28 mouse cellular contexts compared by ENCODE assay signal in the genomic region with DNA sequence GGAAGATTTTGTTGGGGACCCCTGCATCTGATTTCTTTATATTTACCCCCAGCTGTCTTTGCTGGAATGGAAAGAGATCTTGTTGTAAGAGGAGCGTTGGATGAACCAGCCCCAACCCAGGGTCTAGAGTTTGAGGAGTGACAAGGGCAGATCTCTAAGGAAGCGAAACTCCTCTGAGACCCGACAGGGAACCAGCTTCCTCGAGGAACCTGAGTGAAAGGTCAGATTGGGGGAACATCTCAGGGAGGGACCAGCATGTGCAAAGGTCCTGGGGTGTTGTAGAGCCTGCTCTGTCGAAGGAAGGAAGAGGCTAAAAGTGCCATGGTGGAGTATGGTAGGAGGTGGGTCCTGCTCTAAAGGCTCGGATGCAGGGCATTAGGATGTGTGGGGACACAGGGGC. TPM values are rescaled to one million over a fixed set of nuclear protein-coding genes. Genes with fewer than 3 reads are reported as not detected.
A peak's percentile ranks its signal among the peaks of the same experiment; 100 is the strongest.
DNase-seq lines count a peak whose midpoint lies in the region; ATAC-seq and TF ChIP-seq lines count a peak whose summit lies in the region.
"Had no signal": no experiment of that assay in that cellular context is flagged by ENCODE, and none has a peak within 500 bp of the region (broad histone marks: within the 10 kb centered on the region; RNA-seq: fewer than 3 reads in every experiment).

No protein-coding gene starts in this region.

- H3K9ac ChIP-seq in forebrain, postnatal 0 days: no peak overlapping the region
- no peak overlapping the region for H3K9ac ChIP-seq in midbrain, embryonic 15.5 days
- H3K9ac ChIP-seq in neural tube, embryonic 15.5 days (replicated peaks): no peak overlapping the region
- H3K9ac ChIP-seq: embryonic facial prominence, embryonic 13.5 days; heart, embryonic 12.5 days; hindbrain, embryonic 15.5 days; limb, embryonic 13.5 days; lung, embryonic 15.5 days had no signal

- H3K36me3 ChIP-seq in forebrain, embryonic 10.5 days (replicated peaks): no peaks in the 10 kb centered on the region
- H3K36me3 ChIP-seq in forebrain, postnatal 0 days (ENCODE audit: insufficient read depth): no peaks in the 10 kb centered on the region
- H3K36me3 ChIP-seq in limb, embryonic 10.5 days: no peaks in the 10 kb centered on the region
- H3K36me3 ChIP-seq in midbrain, embryonic 15.5 days (replicated peaks): no peaks in the 10 kb centered on the region
- H3K36me3 ChIP-seq in neural tube, embryonic 15.5 days: no peaks in the 10 kb centered on the region
- H3K36me3 ChIP-seq: embryonic facial prominence, embryonic 13.5 days; heart, embryonic 12.5 days; hindbrain, embryonic 15.5 days; limb, embryonic 13.5 days; lung, embryonic 15.5 days had no signal

- no peak overlapping the region for H3K4me3 ChIP-seq in forebrain, embryonic 10.5 days
- H3K4me3 ChIP-seq in forebrain, postnatal 0 days (ENCODE audit: low read depth, low read length): no peak overlapping the region
- H3K4me3 ChIP-seq in limb, embryonic 10.5 days: no peak overlapping the region
- H3K4me3 ChIP-seq in midbrain, embryonic 15.5 days: no peak overlapping the region
- H3K4me3 ChIP-seq in neural tube, embryonic 15.5 days (replicated peaks): no peak overlapping the region
- H3K4me3 ChIP-seq: embryonic facial prominence, embryonic 13.5 days; heart, embryonic 12.5 days; hindbrain, embryonic 15.5 days; limb, embryonic 13.5 days; lung, embryonic 15.5 days had no signal

- peaks cover 60% of the 10 kb centered on the region for H3K4me1 ChIP-seq in forebrain, embryonic 10.5 days
- H3K4me1 ChIP-seq in forebrain, postnatal 0 days (ENCODE audit: insufficient read depth): no peaks in the 10 kb centered on the region
- H3K4me1 ChIP-seq in limb, embryonic 10.5 days: peaks cover 79% of the 10 kb centered on the region
- H3K4me1 ChIP-seq in midbrain, embryonic 15.5 days: peaks cover 7% of the 10 kb centered on the region; the same call in 1 of the 2 replicates
- H3K4me1 ChIP-seq in neural tube, embryonic 15.5 days: peaks cover 20% of the 10 kb centered on the region; the same call in 1 of the 2 replicates

- 84% methylated on average over 6 of the region's 6 CpGs for WGBS in forebrain, embryonic 10.5 days
- WGBS in forebrain, postnatal 0 days: 84% methylated on average over 6 of the region's 6 CpGs
- WGBS in limb, embryonic 10.5 days: 76% methylated on average over 6 of the region's 6 CpGs
- WGBS in midbrain, embryonic 15.5 days: 83% methylated on average over 6 of the region's 6 CpGs
- 85% methylated on average over 6 of the region's 6 CpGs for WGBS in neural tube, embryonic 15.5 days

- H3K9me3 ChIP-seq in forebrain, embryonic 10.5 days: peaks cover 3% of the 10 kb centered on the region
- no peaks in the 10 kb centered on the region for H3K9me3 ChIP-seq in forebrain, postnatal 0 days (ENCODE audit: low read length)
- no peaks in the 10 kb centered on the region for H3K9me3 ChIP-seq in limb, embryonic 10.5 days (replicated peaks)
- no peaks in the 10 kb centered on the region for H3K9me3 ChIP-seq in midbrain, embryonic 15.5 days
- no peaks in the 10 kb centered on the region for H3K9me3 ChIP-seq in neural tube, embryonic 15.5 days (replicated peaks)
- H3K9me3 ChIP-seq: embryonic facial prominence, embryonic 13.5 days; hindbrain, embryonic 15.5 days; lung, embryonic 15.5 days had no signal

- H3K27me3 ChIP-seq in forebrain, embryonic 10.5 days (ENCODE audit: poor library complexity, severe bottlenecking): peaks cover 31% of the 10 kb centered on the region
- peaks cover 6% of the 10 kb centered on the region; the same call in 1 of the 2 replicates for H3K27me3 ChIP-seq in forebrain, postnatal 0 days (ENCODE audit: insufficient read depth, low read length)
- no peaks in the 10 kb centered on the region for H3K27me3 ChIP-seq in limb, embryonic 10.5 days (ENCODE audit: low read depth, poor library complexity, severe bottlenecking)
- no peaks in the 10 kb centered on the region for H3K27me3 ChIP-seq in midbrain, embryonic 15.5 days (replicated peaks)
- H3K27me3 ChIP-seq in neural tube, embryonic 15.5 days (replicated peaks): peaks cover 10% of the 10 kb centered on the region; the same call in 1 of the 2 replicates
- H3K27me3 ChIP-seq: embryonic facial prominence, embryonic 13.5 days; limb, embryonic 13.5 days had no signal

- no peak for TF ChIP-seq CTCF in forebrain, postnatal 0 days (IDR thresholded peaks at IDR 0.05; ENCODE audit: low read depth)

- 0 out of 2 replicates have a peak overlapping the region, but pooled peaks have one; percentile 44 for H3K27ac ChIP-seq in forebrain, embryonic 10.5 days
- H3K27ac ChIP-seq in forebrain, postnatal 0 days (ENCODE audit: low read depth, low read length): no peak overlapping the region
- peak overlapping the region; percentile 76 for H3K27ac ChIP-seq in limb, embryonic 10.5 days
- H3K27ac ChIP-seq in midbrain, embryonic 15.5 days: no peak overlapping the region
- no peak overlapping the region for H3K27ac ChIP-seq in neural tube, embryonic 15.5 days (replicated peaks)
- H3K27ac ChIP-seq: embryonic facial prominence, embryonic 13.5 days; hindbrain, embryonic 15.5 days; kidney, postnatal 0 days; limb, embryonic 13.5 days; lung, embryonic 15.5 days had no signal

- H3K4me2 ChIP-seq in forebrain, postnatal 0 days (ENCODE audit: low read depth): no peak overlapping the region
- no peak overlapping the region for H3K4me2 ChIP-seq in midbrain, embryonic 15.5 days
- H3K4me2 ChIP-seq in neural tube, embryonic 15.5 days: no peak overlapping the region
- H3K4me2 ChIP-seq: embryonic facial prominence, embryonic 13.5 days; heart, embryonic 12.5 days; hindbrain, embryonic 15.5 days; limb, embryonic 13.5 days; liver, embryonic 11.5 days; lung, embryonic 15.5 days had no signal

- no peak for ATAC-seq in forebrain, postnatal 0 days
- no peak for ATAC-seq in midbrain, embryonic 15.5 days (replicated peaks)
- ATAC-seq in neural tube, embryonic 15.5 days (ENCODE audit: low FRiP score): no peak
- ATAC-seq: activated CD4-positive, CD25-positive, alpha-beta regulatory T cell, adult 4 months; forebrain, embryonic 16.5 days; inflammation-experienced regulatory T-cells, adult 6 months had no signal

- DNase-seq in forebrain, embryonic 10.5 days (ENCODE audit: extremely low spot score, low spot score): no peak
- DNase-seq in forebrain, postnatal 0 days: no peak
- DNase-seq in lung, postnatal 36 days: peak; percentile 32
- no peak for DNase-seq in lung, postnatal 25 days (ENCODE audit: low spot score)
- no peak for DNase-seq in limb, embryonic 10.5 days (ENCODE audit: low spot score)
- no peak for DNase-seq in cerebellum, adult 11-12 months
- DNase-seq: adrenal gland, adult 2 months; cerebellum, adult 9-10 months; cerebellum, postnatal 36 days; gastrocnemius, postnatal 14 days; heart, adult 11 months; heart, postnatal 4 days; lung, postnatal 4 days; midbrain, embryonic 14.5 days; right cerebral cortex, adult 18-20 months had no signal

RNA-seq across cellular contexts. Expression of a gene that starts 39.6 kb away (rescaled TPM):
- 71.1 and 73.6 TPM in 2 replicates for polyA plus RNA-seq in forebrain, embryonic 10.5 days (2016; fragmentation: Nextera tagmentation; extraction: Ambion mirVana)
- total RNA-seq in forebrain, postnatal 0 days (2014; rRNA removed): 65.6 and 95.6 TPM in 2 replicates
- polyA plus RNA-seq in forebrain, postnatal 0 days (2015; fragmentation: Nextera tagmentation; extraction: Ambion mirVana): 54.4 and 67.5 TPM in 2 replicates
- 157 and 188 TPM in 2 replicates for polyA plus RNA-seq in limb, embryonic 10.5 days (2016; fragmentation: Nextera tagmentation; extraction: Ambion mirVana)
- 106 and 108 TPM in 2 replicates for polyA plus RNA-seq in midbrain, embryonic 15.5 days (2015; fragmentation: Nextera tagmentation; extraction: Ambion mirVana)
- 118 and 123 TPM in 2 replicates for polyA plus RNA-seq in neural tube, embryonic 15.5 days (2015; fragmentation: Nextera tagmentation; extraction: Ambion mirVana)
- total RNA-seq: CH12.LX had no signal

Comparison
In these comparisons a context has a peak if more than half of its experiments do, and no peak if none do; other contexts are left out.
1. H3K27ac ChIP-seq: peak in forebrain, embryonic 10.5 days (single experiment) and limb, embryonic 10.5 days (single experiment); none in forebrain, postnatal 0 days (single experiment), midbrain, embryonic 15.5 days (single experiment) and neural tube, embryonic 15.5 days (single experiment).